Mouse (Mus musculus) hindbrain, embryonic 10.5 days (tissue): ENCODE data around the gene Nt5e. TPM values are rescaled to one million over a fixed set of nuclear protein-coding genes. Genes with fewer than 3 reads are reported as not detected.

ENCODE experiments used
- DNase-seq: peaks from one replicate; pipeline ENCODE4 v3.0.0-alpha.2; 2017; ENCODE audit warnings: low spot score
- H3K27ac ChIP-seq: fragments of 300-500 bp; sonication (generic); 2 replicates; pipeline ENCODE4 v1.5.1; 2016; ENCODE audit warnings: mild to moderate bottlenecking, moderate library complexity
- H3K27me3 ChIP-seq: fragments of 300-500 bp; sonication (generic); 2 replicates; pipeline ENCODE4 v1.6.1; 2016; ENCODE audit warnings: mild to moderate bottlenecking; ENCODE audit not compliant: poor library complexity, insufficient read depth, severe bottlenecking
- H3K36me3 ChIP-seq: fragments of 300-500 bp; sonication (generic); 2 replicates; pipeline ENCODE4 v1.6.1; 2016; ENCODE audit warnings: mild to moderate bottlenecking, moderate library complexity
- H3K4me1 ChIP-seq: fragments of 300-500 bp; sonication (generic); replicated peaks from 2 replicates; pipeline ENCODE4 v1.6.1; 2016; ENCODE audit warnings: mild to moderate bottlenecking
- H3K4me3 ChIP-seq: fragments of 300-500 bp; sonication (generic); 2 replicates; pipeline ENCODE4 v1.5.1; 2016; ENCODE audit warnings: mild to moderate bottlenecking, moderate library complexity
- H3K9me3 ChIP-seq: fragments of 300-500 bp; sonication (generic); 2 replicates; pipeline ENCODE4 v1.6.1; 2016; ENCODE audit warnings: mild to moderate bottlenecking, moderate library complexity
- WGBS: fragments of 180-500 bp; shearing (Covaris S2); methylation state at CpG from one replicate; pipeline ENCODE4 v1.1.7; 2016; 5-methylcytosine and 5-hydroxymethylcytosine counted together
- polyA plus RNA-seq: library from polyadenylated mRNA; unstranded; fragments of >200 nt; fragmentation: Nextera tagmentation; extraction: Ambion mirVana; gene quantifications from 2 replicates; pipeline ENCODE4 v1.2.1, GENCODE M21; 2016

Nt5e gene
- polyA plus RNA-seq, 1 experiment from 2014 or later: 0.95 TPM

DNA sequence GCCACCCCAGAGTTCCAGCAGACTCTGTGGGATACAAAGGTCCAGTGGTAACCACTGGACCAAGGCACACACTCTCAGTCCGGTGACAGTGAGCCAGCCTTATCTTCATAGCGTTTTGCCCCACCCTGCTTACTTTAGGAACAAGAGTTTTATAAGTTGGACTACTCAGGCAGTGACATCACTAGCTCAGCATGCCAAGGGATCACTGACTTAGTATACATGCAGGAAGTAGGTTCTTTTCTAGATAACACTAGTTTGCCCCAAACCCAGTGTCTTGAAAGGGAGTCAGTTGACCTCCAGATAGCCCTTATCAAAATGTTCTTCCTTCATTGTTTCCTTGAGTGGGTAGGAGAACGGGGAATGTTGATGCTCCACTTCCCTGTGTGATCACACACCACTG lies 2.4 kb upstream of the Nt5e start:
- 92% methylated on average over 3 of the region's 3 CpGs for WGBS
- Histone ChIP-seq H3K36me3 (no peaks in the 10 kb centered on the region), H3K27me3 (peaks cover 40% of the 10 kb centered on the region), H3K4me1 (peaks cover 18% of the 10 kb centered on the region), H3K4me3 (no peak overlapping the region), H3K27ac (no peak overlapping the region), H3K9me3 (peaks cover 9% of the 10 kb centered on the region; the same call in 1 of the 2 replicates)
- no peak for DNase-seq

DNA sequence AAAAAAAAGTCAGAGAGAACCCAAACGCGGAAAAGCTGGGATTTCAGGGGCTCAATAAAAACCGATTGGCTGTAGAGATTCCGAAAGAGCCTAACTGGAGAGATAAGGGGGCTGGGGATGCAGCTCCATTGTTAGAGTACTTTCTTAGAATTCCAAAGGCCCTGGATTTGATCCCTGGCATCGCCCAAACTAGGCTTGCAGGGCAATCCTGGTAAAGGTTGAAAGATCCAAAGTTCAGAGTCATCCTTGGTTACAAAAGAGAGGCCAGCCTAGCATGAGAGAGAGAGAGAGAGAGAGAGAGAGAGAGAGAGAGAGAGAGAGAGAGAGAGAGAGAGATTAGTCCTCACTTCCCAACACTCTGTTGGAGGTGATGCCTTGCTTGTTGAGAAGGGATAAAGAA lies 1.7 kb downstream of the Nt5e start:
- WGBS: 10% methylated on average over 5 of the region's 5 CpGs
- Histone ChIP-seq H3K27ac (no peak overlapping the region), H3K4me1 (peaks cover 27% of the 10 kb centered on the region), H3K4me3 (no peak overlapping the region), H3K27me3 (peaks cover 64% of the 10 kb centered on the region), H3K36me3 (no peaks in the 10 kb centered on the region), H3K9me3 (peaks cover 8% of the 10 kb centered on the region; the same call in 1 of the 2 replicates)
- DNase-seq: no peak

DNA sequence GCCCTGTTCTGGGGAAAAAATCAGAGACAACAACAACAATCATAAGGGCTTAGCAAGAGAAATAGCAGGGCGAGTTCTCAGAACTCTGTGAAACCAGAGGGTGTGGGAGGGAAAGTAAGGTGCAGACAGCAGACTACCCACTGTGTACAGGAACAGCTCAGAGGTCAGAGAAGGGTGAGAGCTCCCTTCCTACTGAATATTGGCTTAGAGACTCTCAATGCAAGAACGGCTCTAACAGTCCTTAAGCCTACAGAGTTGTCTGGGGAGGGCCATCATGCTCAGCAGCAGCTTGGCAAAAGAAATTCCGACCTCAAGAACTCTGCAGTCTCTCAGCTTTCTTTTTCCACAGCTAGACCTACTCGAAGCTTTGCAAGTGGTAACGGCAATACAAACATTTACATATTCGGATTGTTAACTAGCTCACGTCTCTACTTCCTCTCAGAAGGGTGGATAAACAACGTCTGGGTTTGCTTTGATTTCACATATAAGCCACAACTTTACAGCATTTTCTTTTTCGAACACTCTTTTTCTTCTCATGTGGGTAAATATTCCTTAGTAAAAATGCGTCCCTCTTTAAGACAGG lies 2.3 kb downstream of the Nt5e start:
- H3K27ac ChIP-seq: no peak overlapping the region
- 0 out of 2 replicates have a peak, but pooled peaks cover 2% of the 10 kb centered on the region for H3K9me3 ChIP-seq
- no peak for DNase-seq
- no peaks in the 10 kb centered on the region for H3K36me3 ChIP-seq
- peaks cover 27% of the 10 kb centered on the region for H3K4me1 ChIP-seq
- H3K27me3 ChIP-seq: peaks cover 70% of the 10 kb centered on the region
- WGBS: 37% methylated on average over 10 of the region's 10 CpGs
- H3K4me3 ChIP-seq: no peak overlapping the region

DNA sequence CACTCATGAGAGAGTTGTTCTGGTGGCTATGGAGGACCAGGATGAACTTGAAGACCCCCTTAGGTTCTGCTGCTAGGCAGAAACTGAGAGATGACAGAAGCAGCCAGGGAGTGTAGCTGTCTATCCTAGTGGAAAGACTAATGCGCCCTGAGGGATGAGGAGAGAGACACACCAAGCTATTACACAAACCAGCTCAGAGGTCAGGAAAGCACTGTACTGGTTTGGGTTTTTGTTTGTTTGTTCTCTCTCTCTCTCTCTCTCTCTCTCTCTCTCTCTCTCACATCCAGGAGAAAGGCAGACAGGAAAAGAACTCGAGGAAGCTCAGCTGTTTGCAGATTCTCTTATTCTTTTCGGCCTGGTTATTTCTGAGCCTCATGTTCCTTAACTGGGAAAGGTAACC lies 3.3 kb downstream of the Nt5e start:
- H3K4me3 ChIP-seq: no peak overlapping the region
- H3K27me3 ChIP-seq: peaks cover 74% of the 10 kb centered on the region
- H3K27ac ChIP-seq: no peak overlapping the region
- peaks cover 27% of the 10 kb centered on the region for H3K4me1 ChIP-seq
- no peaks in the 10 kb centered on the region for H3K36me3 ChIP-seq
- WGBS: 73% methylated on average over 3 of the region's 3 CpGs
- H3K9me3 ChIP-seq: 0 out of 2 replicates have a peak, but pooled peaks cover 2% of the 10 kb centered on the region
- DNase-seq: no peak

DNA sequence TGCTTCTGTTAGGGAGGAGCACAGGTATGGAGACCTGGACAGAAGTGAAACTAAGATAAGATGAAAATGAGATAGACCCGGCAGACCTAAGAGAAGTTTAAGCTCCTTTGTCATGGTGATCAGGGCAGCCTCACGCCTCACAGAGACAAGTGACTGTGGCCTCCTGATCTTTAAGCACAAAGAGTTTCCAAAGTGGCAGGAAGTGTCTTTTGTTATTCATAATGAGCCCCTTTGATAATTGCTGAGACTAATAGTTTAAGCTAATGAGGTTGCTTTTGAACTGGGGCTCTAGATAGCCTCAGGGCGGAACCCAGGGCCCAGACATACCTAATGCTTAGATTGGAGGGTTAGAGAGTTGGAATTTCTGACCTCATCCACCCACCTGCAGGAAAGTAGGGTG lies 5.5 kb downstream of the Nt5e start:
- DNase-seq: no peak
- no peak overlapping the region for H3K27ac ChIP-seq
- 19% methylated on average over 3 of the region's 3 CpGs for whole genome bisulfite sequencing
- H3K4me1 ChIP-seq: peaks cover 19% of the 10 kb centered on the region
- H3K27me3 ChIP-seq: peaks cover 56% of the 10 kb centered on the region
- H3K36me3 ChIP-seq: no peaks in the 10 kb centered on the region
- 0 out of 2 replicates have a peak, but pooled peaks cover 1% of the 10 kb centered on the region for H3K9me3 ChIP-seq
- no peak overlapping the region for H3K4me3 ChIP-seq

DNA sequence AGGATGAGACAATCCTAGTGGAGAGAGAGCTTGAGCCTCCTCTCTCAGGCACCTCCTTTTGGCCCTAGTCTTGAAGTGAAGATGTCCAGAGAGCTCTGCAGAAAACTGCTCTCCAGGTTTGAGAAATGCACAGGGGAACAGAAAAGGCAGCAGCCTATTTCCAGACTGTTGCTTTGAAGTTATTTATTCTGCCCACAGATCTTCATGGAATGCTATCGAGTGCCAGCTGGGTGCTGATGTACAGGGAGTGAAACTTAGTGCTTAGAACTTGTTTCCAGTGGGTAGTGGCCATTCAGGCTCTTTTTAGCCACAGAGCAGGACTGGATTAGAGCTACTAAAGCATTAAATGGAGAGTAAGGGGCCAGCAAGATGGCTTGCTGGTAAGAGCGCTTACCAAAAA lies 8.8 kb downstream of the Nt5e start:
- no peak overlapping the region for H3K27ac ChIP-seq
- DNase-seq: no peak
- H3K4me3 ChIP-seq: no peak overlapping the region
- no peaks in the 10 kb centered on the region for H3K36me3 ChIP-seq
- no peaks in the 10 kb centered on the region for H3K9me3 ChIP-seq
- H3K4me1 ChIP-seq: peaks cover 9% of the 10 kb centered on the region
- H3K27me3 ChIP-seq: peaks cover 22% of the 10 kb centered on the region
- WGBS: 72% methylated on average over 2 of the region's 2 CpGs

DNA sequence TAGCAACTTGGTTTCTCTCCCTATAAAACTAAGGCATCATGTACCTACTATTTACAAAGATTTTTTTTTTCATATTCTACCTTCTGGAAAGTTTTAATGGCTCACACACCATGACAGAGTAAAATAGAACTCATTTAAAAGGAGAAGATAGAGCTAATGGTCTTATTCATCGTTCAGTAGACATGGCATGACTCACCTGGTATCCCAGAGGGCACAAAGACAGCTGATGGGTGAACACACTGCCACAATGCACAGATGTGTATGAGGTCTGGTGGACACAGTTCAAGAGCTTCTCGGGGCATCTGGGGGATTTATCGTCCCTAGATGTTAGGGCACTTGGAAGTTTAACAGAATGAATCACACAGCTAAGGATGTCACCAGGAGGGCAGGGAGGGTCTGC lies 13.8 kb downstream of the Nt5e start:
- Histone ChIP-seq H3K4me1 (0 out of 2 replicates have a peak, but pooled peaks cover 6% of the 10 kb centered on the region), H3K4me3 (no peak overlapping the region), H3K27ac (no peak overlapping the region), H3K36me3 (no peaks in the 10 kb centered on the region), H3K9me3 (no peaks in the 10 kb centered on the region), H3K27me3 (no peaks in the 10 kb centered on the region)
- no peak for DNase-seq
- 91% methylated on average over 3 of the region's 3 CpGs for WGBS

DNA sequence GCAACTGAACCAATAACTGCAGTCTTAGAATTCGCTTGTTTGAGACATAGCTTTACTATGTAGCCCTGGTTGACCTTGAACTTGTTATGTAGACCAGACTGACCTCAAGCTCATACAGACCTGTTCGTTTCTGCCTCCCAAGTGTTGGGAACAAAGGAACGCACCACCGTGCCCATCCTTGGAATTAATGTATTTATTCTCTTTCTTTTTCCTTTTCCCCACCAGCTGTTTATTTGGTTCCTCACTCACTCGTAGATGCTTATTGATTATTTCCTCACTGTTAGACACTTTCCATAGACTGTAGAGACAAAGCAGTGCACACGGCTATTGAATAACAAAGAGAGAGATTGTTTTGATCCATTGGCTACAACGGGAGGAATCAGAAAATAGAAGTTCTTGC lies 15.2 kb downstream of the Nt5e start:
- H3K4me1 ChIP-seq: 0 out of 2 replicates have a peak, but pooled peaks cover 6% of the 10 kb centered on the region
- DNase-seq: no peak
- no peak overlapping the region for H3K27ac ChIP-seq
- H3K4me3 ChIP-seq: no peak overlapping the region
- no peaks in the 10 kb centered on the region for H3K36me3 ChIP-seq
- no peaks in the 10 kb centered on the region for H3K27me3 ChIP-seq
- WGBS: 52% methylated on average over 7 of the region's 7 CpGs
- no peaks in the 10 kb centered on the region for H3K9me3 ChIP-seq

DNA sequence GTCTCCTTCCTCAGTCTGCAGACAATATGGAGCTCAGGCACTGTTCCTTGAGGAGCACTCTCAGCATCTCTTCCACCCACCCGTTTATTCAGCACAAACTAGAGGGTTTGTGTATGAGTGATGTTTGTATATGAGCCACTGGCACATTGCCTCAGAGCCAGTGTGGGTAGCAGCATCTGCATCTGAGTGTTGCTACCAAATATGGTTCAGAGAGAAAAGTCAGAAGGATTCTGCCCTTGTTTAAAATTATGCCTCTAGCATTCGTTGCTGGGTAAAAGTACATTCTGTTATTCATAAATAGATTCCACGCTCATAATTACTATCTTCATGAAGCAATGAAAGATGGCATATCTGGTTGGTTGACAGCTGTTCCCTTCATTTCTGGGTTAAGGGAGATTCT lies 15.7 kb downstream of the Nt5e start:
- Histone ChIP-seq H3K27me3 (no peaks in the 10 kb centered on the region), H3K36me3 (no peaks in the 10 kb centered on the region), H3K4me3 (no peak overlapping the region), H3K27ac (no peak overlapping the region), H3K4me1 (0 out of 2 replicates have a peak, but pooled peaks cover 6% of the 10 kb centered on the region), H3K9me3 (no peaks in the 10 kb centered on the region)
- WGBS: 68% methylated on average over 3 of the region's 3 CpGs
- DNase-seq: no peak

DNA sequence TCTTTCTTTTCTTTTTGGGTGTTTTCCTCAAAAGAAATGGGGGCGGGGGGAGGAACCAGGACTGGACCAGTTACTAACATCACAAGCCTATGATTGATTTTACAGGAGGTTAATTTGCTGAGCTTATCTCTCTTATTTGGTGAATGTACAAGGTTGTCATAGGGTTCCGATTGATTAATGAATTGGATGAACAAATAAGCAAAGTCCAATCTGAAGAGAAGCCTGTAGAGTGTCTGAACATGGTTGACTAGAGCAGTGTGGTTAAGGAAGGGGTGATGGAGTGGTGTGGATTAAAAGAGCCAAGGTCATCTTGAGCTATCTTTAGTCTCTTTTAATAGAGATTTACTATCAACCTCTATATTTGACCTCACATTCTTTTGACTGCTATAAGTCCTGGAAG lies 17.4 kb downstream of the Nt5e start:
- H3K4me1 ChIP-seq: 0 out of 2 replicates have a peak, but pooled peaks cover 6% of the 10 kb centered on the region
- H3K27me3 ChIP-seq: no peaks in the 10 kb centered on the region

DNA sequence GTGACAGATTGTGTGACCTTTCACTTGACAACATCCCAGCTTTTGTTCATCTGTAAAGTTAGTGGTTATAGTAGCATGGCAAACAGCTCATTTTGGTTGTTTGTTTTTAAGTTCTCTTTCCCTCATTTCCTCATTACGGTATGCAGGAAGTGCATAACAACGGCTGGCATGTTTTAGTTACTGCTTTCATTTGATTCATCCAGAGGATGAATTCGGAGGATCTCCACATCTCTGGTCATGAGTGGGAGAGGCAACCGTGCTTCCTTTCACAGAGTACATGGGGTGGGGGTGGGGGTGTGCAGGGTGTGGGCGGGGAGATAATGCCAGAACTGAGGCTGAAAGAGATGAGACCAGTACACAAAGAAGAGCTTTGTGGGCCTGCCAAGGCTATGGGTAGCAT lies 19.9 kb downstream of the Nt5e start:
- Histone ChIP-seq H3K36me3 (no peaks in the 10 kb centered on the region), H3K4me1 (0 out of 2 replicates have a peak, but pooled peaks cover 6% of the 10 kb centered on the region), H3K4me3 (no peak overlapping the region), H3K27me3 (no peaks in the 10 kb centered on the region), H3K9me3 (no peaks in the 10 kb centered on the region), H3K27ac (no peak overlapping the region)
- DNase-seq: no peak
- 71% methylated on average over 5 of the region's 5 CpGs for WGBS

More for the DNA sequence above, 17.4 kb downstream of the Nt5e start:
- WGBS: 97% methylated on average over 2 of the region's 2 CpGs
- Histone ChIP-seq H3K9me3 (no peaks in the 10 kb centered on the region), H3K27ac (no peak overlapping the region), H3K36me3 (no peaks in the 10 kb centered on the region), H3K4me3 (no peak overlapping the region)
- DNase-seq: no peak

DNA sequence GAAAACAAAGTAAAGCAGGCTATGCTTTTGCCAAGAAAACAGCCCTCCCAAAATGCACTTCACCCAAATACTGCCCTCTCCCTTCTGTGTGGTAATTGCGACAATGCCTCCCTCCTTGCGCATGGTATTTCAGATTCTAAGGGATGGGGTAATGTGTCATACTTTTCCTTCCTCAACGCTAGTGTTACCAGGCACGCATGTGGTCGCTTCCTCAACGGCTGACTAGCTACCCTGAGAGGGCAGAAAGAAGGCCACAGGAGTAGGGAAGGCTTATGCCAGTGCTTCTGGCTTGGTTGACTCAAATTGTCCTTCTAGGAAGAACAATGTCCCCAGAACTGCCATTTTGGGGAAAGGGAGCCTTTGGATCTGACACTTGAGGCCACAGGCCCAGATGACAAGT lies 21.6 kb downstream of the Nt5e start:
- H3K4me3 ChIP-seq: no peak overlapping the region

DNA sequence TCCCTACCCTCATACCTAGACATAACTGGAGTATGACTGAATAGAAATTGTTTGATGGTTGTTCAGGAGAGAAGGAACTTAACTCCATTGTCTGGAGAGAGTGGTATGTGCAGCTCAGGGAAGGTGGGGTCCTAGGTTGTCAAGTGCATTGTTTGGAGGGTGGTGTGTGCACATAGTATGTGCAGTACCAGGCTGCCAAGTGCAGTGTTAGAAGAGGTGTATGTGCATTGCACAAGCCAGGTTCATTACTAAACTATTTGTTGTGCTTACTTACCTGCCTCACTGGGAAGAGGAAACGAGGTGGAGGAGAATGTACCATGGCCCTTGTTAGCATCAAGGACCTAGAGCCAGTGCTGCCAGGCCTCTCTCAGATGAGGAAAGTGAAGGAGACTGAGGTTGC lies 23.3 kb downstream of the Nt5e start:
- Histone ChIP-seq H3K4me3 (no peak overlapping the region), H3K36me3 (no peaks in the 10 kb centered on the region), H3K27me3 (no peaks in the 10 kb centered on the region), H3K27ac (no peak overlapping the region), H3K9me3 (no peaks in the 10 kb centered on the region), H3K4me1 (peaks cover 8% of the 10 kb centered on the region)
- WGBS: 79% methylated on average over 1 of the region's 1 CpGs
- no peak for DNase-seq

More for the DNA sequence above, 21.6 kb downstream of the Nt5e start:
- Histone ChIP-seq H3K27me3 (no peaks in the 10 kb centered on the region), H3K27ac (no peak overlapping the region), H3K9me3 (no peaks in the 10 kb centered on the region), H3K4me1 (peaks cover 8% of the 10 kb centered on the region), H3K36me3 (no peaks in the 10 kb centered on the region)
- DNase-seq: no peak
- 93% methylated on average over 6 of the region's 6 CpGs for WGBS

DNA sequence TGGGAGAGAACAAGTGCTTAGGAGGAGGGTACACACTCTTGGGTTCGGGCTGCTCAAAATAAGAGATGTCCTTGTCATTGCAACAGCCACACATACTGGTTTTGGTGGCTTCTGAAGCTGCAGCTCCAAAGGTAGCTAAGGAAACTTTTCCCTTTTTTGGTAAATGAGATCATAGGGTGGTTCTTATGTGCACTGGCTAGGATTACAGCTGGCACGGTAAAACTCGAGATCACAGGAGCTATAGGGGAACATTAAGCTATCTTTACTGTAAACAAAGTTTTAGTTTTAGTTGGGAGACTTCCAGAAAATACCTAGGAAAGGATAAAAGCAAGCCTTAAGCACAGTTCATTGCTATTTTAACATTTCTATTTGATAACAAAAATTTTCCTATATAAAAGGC lies 24.2 kb downstream of the Nt5e start:
- H3K4me3 ChIP-seq: no peak overlapping the region
- no peaks in the 10 kb centered on the region for H3K36me3 ChIP-seq
- no peaks in the 10 kb centered on the region for H3K27me3 ChIP-seq
- no peak for DNase-seq
- H3K27ac ChIP-seq: no peak overlapping the region
- WGBS: 84% methylated on average over 3 of the region's 3 CpGs
- H3K9me3 ChIP-seq: no peaks in the 10 kb centered on the region
- H3K4me1 ChIP-seq: peaks cover 8% of the 10 kb centered on the region
